Mouse (Mus musculus) retina, postnatal 1 day (tissue): Measurements from ENCODE around the gene Tmem140.

ENCODE experiments used
- DNase-seq: peaks from one replicate; pipeline ENCODE4 v3.0.0-alpha.2; 2012

Gene Tmem140

GRCm38 (mm10) chr6:34862791-34863403, at the start of gene Tmem140:
TSS of gene Tmem140 (plus strand) at chr6:34863146.
- DNase-seq, result no peak

GRCm38 (mm10) chr6:34824406-34824805, 38.5 kb upstream of the Tmem140 start:
- no peak for DNase-seq

GRCm38 (mm10) chr6:34832352-34832751, 30.6 kb upstream of the Tmem140 start:
- no peak for DNase-seq

- no peak for DNase-seq
Measured at GRCm38 (mm10) chr6:34861546-34862053, 1.3 kb upstream of the Tmem140 start.

- DNase-seq, result no peak
Measured at GRCm38 (mm10) chr6:34862381-34862780, 565 bp upstream of the Tmem140 start.

- DNase-seq, result no peak
Measured at GRCm38 (mm10) chr6:34863786-34864514, 1.0 kb downstream of the Tmem140 start.

GRCm38 (mm10) chr6:34865213-34865612, 2.3 kb downstream of the Tmem140 start:
- DNase-seq, result no peak

GRCm38 (mm10) chr6:34865711-34866593, 3.0 kb downstream of the Tmem140 start:
- DNase-seq, result no peak

- DNase-seq, result peak; percentile 70
Measured at GRCm38 (mm10) chr6:34866786-34867185, 3.8 kb downstream of the Tmem140 start.

- DNase-seq, result no peak
Measured at GRCm38 (mm10) chr6:34867301-34867994, 4.5 kb downstream of the Tmem140 start.

- DNase-seq, result no peak
Measured at GRCm38 (mm10) chr6:34867995-34868350, 5.0 kb downstream of the Tmem140 start.

GRCm38 (mm10) chr6:34868507-34869217, 5.7 kb downstream of the Tmem140 start:
- DNase-seq, result no peak

GRCm38 (mm10) chr6:34869225-34869915, 6.4 kb downstream of the Tmem140 start:
- no peak for DNase-seq

GRCm38 (mm10) chr6:34870136-34870535, 7.2 kb downstream of the Tmem140 start:
- no peak for DNase-seq

GRCm38 (mm10) chr6:34870724-34871123, 7.8 kb downstream of the Tmem140 start:
- no peak for DNase-seq

GRCm38 (mm10) chr6:34871929-34872328, 9.0 kb downstream of the Tmem140 start:
- DNase-seq, result no peak

- no peak for DNase-seq
Measured at GRCm38 (mm10) chr6:34872871-34873270, 9.9 kb downstream of the Tmem140 start.

- no peak for DNase-seq
Measured at GRCm38 (mm10) chr6:34874101-34874921, 11.4 kb downstream of the Tmem140 start.

GRCm38 (mm10) chr6:34875268-34875761, 12.4 kb downstream of the Tmem140 start:
- DNase-seq, result no peak
